Mouse (Mus musculus): ENCODE results near the gene Atg14.

DNA sequence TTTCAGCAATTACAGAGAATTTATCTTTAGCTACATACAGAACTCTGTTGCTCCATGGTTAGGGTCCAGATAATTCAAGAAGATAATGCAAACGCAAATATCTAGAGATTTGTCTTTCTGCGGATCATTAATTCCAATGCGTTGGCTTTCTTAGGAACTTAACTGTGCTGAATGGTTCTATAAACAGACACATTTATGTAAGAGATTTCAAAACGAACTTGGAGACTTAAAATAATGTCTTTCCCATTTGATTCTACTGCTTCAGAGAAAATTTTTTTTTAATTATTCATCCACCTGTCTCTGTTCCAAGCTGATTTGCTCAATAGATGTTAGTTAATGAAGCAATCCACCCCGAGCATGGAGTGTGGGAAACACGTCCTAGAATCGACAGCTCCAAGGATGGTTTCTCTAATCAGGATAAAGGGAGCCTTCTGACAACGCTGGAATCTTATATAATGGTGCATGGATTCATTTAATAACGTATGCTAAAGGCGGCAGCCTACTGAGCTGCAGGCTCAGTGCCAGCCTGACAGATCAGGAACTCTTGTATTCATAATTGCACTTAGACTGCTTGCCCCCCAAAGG lies 20.0 kb upstream of the Atg14 start:
- TF ChIP-seq CTCF (IDR thresholded peaks at IDR 0.05; ENCODE audit: extremely low read depth, insufficient read depth, insufficient read length, insufficient replicate concordance) (no peak), POLR2A (IDR thresholded peaks at IDR 0.05; ENCODE audit: low read depth, low read length) (no peak)

Measured in spleen, adult 2 months (tissue).